Mouse (Mus musculus): ENCODE measurements around the gene Peli3. TPM values are rescaled to one million over a fixed set of nuclear protein-coding genes. Genes with fewer than 3 reads are reported as not detected.
A peak's percentile ranks its signal among the peaks of the same experiment; 100 is the strongest.

Gene Peli3
- polyA plus RNA-seq, 1 experiment from 2014 or later, result 13.2 TPM

GRCm38 (mm10) chr19:4943253-4943588 lies 294 bp upstream of the Peli3 start:
- 0 out of 2 replicates have a peak, but pooled peaks cover 3% of the 10 kb centered on the region for H3K27me3 ChIP-seq (replicated peaks)
- H3K9me3 ChIP-seq (replicated peaks), result no peaks in the 10 kb centered on the region
- peak overlapping the region; percentile 89 for H3K9ac ChIP-seq (replicated peaks)
- peak; percentile 68 for ATAC-seq (ENCODE audit: low FRiP score)
- 6% methylated on average over 13 of the region's 13 CpGs for WGBS
- H3K4me1 ChIP-seq, result peaks cover 20% of the 10 kb centered on the region
- peak overlapping the region; percentile 79 for H3K4me3 ChIP-seq (replicated peaks)
- peak overlapping the region; percentile 85 for H3K27ac ChIP-seq (replicated peaks)
- H3K36me3 ChIP-seq, result no peaks in the 10 kb centered on the region
- H3K4me2 ChIP-seq, result peak overlapping the region; percentile 82

- Histone ChIP-seq H3K9ac (replicated peaks) (no peak overlapping the region), H3K36me3 (peaks cover 44% of the 10 kb centered on the region), H3K4me2 (no peak overlapping the region), H3K9me3 (replicated peaks) (no peaks in the 10 kb centered on the region), H3K4me1 (peaks cover 14% of the 10 kb centered on the region), H3K27me3 (replicated peaks) (no peaks in the 10 kb centered on the region), H3K4me3 (replicated peaks) (no peak overlapping the region), H3K27ac (replicated peaks) (no peak overlapping the region)
- 89% methylated on average over 17 of the region's 17 CpGs for WGBS
- no peak for ATAC-seq (ENCODE audit: low FRiP score)
Observed at GRCm38 (mm10) chr19:4937444-4938310, 5.2 kb downstream of the Peli3 start.

DNA sequence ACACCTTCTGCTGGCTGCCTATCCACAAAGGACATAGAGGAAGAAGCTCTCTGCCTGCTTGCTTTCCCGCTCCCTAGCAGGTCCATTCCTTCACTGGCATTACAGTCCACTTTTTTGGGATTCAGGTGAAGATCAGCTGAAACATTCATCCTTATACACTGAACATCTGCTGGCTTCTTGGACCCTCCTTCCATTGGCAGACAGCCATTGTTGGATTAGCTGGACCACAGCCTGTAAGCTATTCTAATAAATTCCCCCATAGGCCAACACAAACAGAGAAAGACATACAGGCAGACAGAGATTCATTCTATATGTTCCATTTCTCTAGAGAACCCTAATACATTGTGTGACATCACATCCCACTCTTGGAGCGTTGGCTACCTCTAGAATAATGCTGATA lies 6.0 kb downstream of the Peli3 start:
- no peak for ATAC-seq (ENCODE audit: low FRiP score)
- H3K27ac ChIP-seq (replicated peaks), result no peak overlapping the region
- WGBS, result 89% methylated on average over 2 of the region's 2 CpGs
- H3K9me3 ChIP-seq (replicated peaks), result no peaks in the 10 kb centered on the region
- peaks cover 7% of the 10 kb centered on the region for H3K4me1 ChIP-seq
- no peak overlapping the region for H3K9ac ChIP-seq (replicated peaks)
- no peaks in the 10 kb centered on the region for H3K27me3 ChIP-seq (replicated peaks)
- no peak overlapping the region for H3K4me2 ChIP-seq
- H3K36me3 ChIP-seq, result peaks cover 52% of the 10 kb centered on the region
- no peak overlapping the region for H3K4me3 ChIP-seq (replicated peaks)

- peak overlapping the region; percentile 86 for H3K27ac ChIP-seq (replicated peaks)
- H3K27me3 ChIP-seq (replicated peaks), result no peaks in the 10 kb centered on the region
- H3K4me2 ChIP-seq, result peak overlapping the region; percentile 80
- H3K4me1 ChIP-seq, result peaks cover 28% of the 10 kb centered on the region
- H3K4me3 ChIP-seq (replicated peaks), result peak overlapping the region; percentile 77
- no peaks in the 10 kb centered on the region for H3K9me3 ChIP-seq (replicated peaks)
- ATAC-seq (ENCODE audit: low FRiP score), result peak; percentile 7; the same call in 1 of the 2 replicates
- peak overlapping the region; percentile 66 for H3K9ac ChIP-seq (replicated peaks)
- WGBS, result 54% methylated on average over 5 of the region's 5 CpGs
- peaks cover 33% of the 10 kb centered on the region for H3K36me3 ChIP-seq
Observed at GRCm38 (mm10) chr19:4928781-4929180, 14.1 kb downstream of the Peli3 start.

GRCm38 (mm10) chr19:4927904-4928531 lies 14.9 kb downstream of the Peli3 start, which contains the start of gene Dpp3:
Dpp3 (minus strand) TSS chr19:4928287.
- WGBS, result under 1% methylated on average over 32 of the region's 32 CpGs
- peak; percentile 98 for ATAC-seq (ENCODE audit: low FRiP score)

GRCm38 (mm10) chr19:4925121-4925860 lies 17.6 kb downstream of the Peli3 start:
- H3K36me3 ChIP-seq, result peaks cover 44% of the 10 kb centered on the region
- no peak for ATAC-seq (ENCODE audit: low FRiP score)

More at GRCm38 (mm10) chr19:4927904-4928531, 14.9 kb downstream of the Peli3 start, which contains the start of gene Dpp3:
- peak within 1 kb of the TSS; percentile 80 for H3K4me2 ChIP-seq
- peaks cover 28% of the 10 kb centered on the region for H3K4me1 ChIP-seq
- no peaks in the 10 kb centered on the region for H3K9me3 ChIP-seq (replicated peaks)
- peaks cover 34% of the 10 kb centered on the region for H3K36me3 ChIP-seq
- peak within 1 kb of the TSS; percentile 77 for H3K4me3 ChIP-seq (replicated peaks)
- H3K27ac ChIP-seq (replicated peaks), result peak within 1 kb of the TSS; percentile 86
- peak within 1 kb of the TSS; percentile 66 for H3K9ac ChIP-seq (replicated peaks)
- no peaks in the 10 kb centered on the region for H3K27me3 ChIP-seq (replicated peaks)

DNA sequence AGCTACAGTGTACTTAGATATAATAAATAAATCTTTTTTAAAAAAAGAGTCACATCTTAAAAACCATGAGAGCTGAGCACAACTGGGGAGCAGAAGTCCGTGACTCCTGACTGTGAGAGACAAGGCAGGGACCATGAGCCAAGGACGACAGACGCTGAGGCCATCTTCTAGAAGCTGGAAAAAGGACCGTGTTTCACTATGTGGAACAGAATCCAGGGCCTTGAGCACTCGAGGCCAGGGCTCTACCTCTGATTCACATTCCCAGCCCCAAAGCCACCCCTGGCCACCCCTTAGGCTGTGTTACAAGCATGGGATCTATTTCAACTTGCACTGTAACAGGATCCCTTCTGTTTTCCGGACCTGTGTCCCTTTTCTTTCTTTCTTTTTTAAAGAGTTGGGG lies 23.3 kb downstream of the Peli3 start:
- ATAC-seq (ENCODE audit: low FRiP score), result no peak
- H3K27ac ChIP-seq (replicated peaks), result no peak overlapping the region
- no peak overlapping the region for H3K9ac ChIP-seq (replicated peaks)
- H3K27me3 ChIP-seq (replicated peaks), result no peaks in the 10 kb centered on the region
- H3K4me1 ChIP-seq, result no peaks in the 10 kb centered on the region
- 90% methylated on average over 6 of the region's 6 CpGs for WGBS
- peaks cover 93% of the 10 kb centered on the region for H3K36me3 ChIP-seq
- no peak overlapping the region for H3K4me3 ChIP-seq (replicated peaks)
- no peaks in the 10 kb centered on the region for H3K9me3 ChIP-seq (replicated peaks)
- no peak overlapping the region for H3K4me2 ChIP-seq

More at GRCm38 (mm10) chr19:4925121-4925860, 17.6 kb downstream of the Peli3 start:
- Histone ChIP-seq H3K4me2 (no peak overlapping the region), H3K9me3 (replicated peaks) (no peaks in the 10 kb centered on the region), H3K4me3 (replicated peaks) (no peak overlapping the region), H3K4me1 (peaks cover 28% of the 10 kb centered on the region), H3K27me3 (replicated peaks) (no peaks in the 10 kb centered on the region), H3K27ac (replicated peaks) (no peak overlapping the region), H3K9ac (replicated peaks) (no peak overlapping the region)
- 97% methylated on average over 11 of the region's 11 CpGs for WGBS

GRCm38 (mm10) chr19:4916827-4917226 lies 26.1 kb downstream of the Peli3 start:
- H3K4me1 ChIP-seq, result no peaks in the 10 kb centered on the region
- peaks cover 96% of the 10 kb centered on the region for H3K36me3 ChIP-seq
- 91% methylated on average over 10 of the region's 10 CpGs for WGBS
- H3K27ac ChIP-seq (replicated peaks), result no peak overlapping the region
- H3K9ac ChIP-seq (replicated peaks), result no peak overlapping the region
- no peak for ATAC-seq (ENCODE audit: low FRiP score)
- H3K27me3 ChIP-seq (replicated peaks), result no peaks in the 10 kb centered on the region
- H3K4me3 ChIP-seq (replicated peaks), result no peak overlapping the region
- H3K9me3 ChIP-seq (replicated peaks), result no peaks in the 10 kb centered on the region
- H3K4me2 ChIP-seq, result no peak overlapping the region

GRCm38 (mm10) chr19:4915924-4916603 lies 26.9 kb downstream of the Peli3 start:
- Histone ChIP-seq H3K9me3 (replicated peaks) (no peaks in the 10 kb centered on the region), H3K4me1 (no peaks in the 10 kb centered on the region), H3K9ac (replicated peaks) (no peak overlapping the region), H3K4me2 (no peak overlapping the region), H3K27me3 (replicated peaks) (no peaks in the 10 kb centered on the region), H3K4me3 (replicated peaks) (no peak overlapping the region), H3K27ac (replicated peaks) (no peak overlapping the region), H3K36me3 (peaks cover 95% of the 10 kb centered on the region)
- WGBS, result 92% methylated on average over 15 of the region's 15 CpGs
- ATAC-seq (ENCODE audit: low FRiP score), result no peak

GRCm38 (mm10) chr19:4909376-4909775 lies 33.6 kb downstream of the Peli3 start:
- ATAC-seq (ENCODE audit: low FRiP score), result no peak
- Histone ChIP-seq H3K4me3 (replicated peaks) (no peak overlapping the region), H3K36me3 (peaks cover 67% of the 10 kb centered on the region), H3K27ac (replicated peaks) (no peak overlapping the region), H3K9me3 (replicated peaks) (no peaks in the 10 kb centered on the region), H3K4me1 (peaks cover 15% of the 10 kb centered on the region), H3K27me3 (replicated peaks) (no peaks in the 10 kb centered on the region), H3K9ac (replicated peaks) (no peak overlapping the region), H3K4me2 (no peak overlapping the region)
- 93% methylated on average over 7 of the region's 7 CpGs for WGBS

DNA sequence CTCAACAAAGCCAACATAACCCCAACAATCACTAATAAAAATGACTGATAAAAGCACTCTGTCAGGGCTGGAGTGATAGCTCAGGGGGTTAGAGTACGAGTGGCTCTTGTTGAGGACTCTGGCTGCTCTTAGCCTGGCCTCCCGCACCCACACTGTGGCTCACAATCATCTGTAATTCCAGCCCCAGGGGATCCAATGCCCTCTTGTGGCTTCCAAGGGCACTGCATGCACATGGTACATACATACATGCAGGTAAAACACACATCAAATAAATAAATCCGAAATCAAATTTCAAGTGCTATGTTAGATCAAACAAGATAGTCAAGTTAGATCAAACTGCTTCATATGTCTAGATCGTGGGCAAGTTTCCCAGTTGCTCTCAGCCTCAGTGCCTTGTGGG lies 34.8 kb downstream of the Peli3 start:
- H3K36me3 ChIP-seq, result peaks cover 58% of the 10 kb centered on the region
- WGBS, result 84% methylated on average over 4 of the region's 4 CpGs

More for the DNA sequence above, 34.8 kb downstream of the Peli3 start:
- H3K4me2 ChIP-seq, result no peak overlapping the region
- H3K9me3 ChIP-seq (replicated peaks), result no peaks in the 10 kb centered on the region
- no peaks in the 10 kb centered on the region for H3K27me3 ChIP-seq (replicated peaks)
- peaks cover 15% of the 10 kb centered on the region for H3K4me1 ChIP-seq
- H3K9ac ChIP-seq (replicated peaks), result no peak overlapping the region
- H3K4me3 ChIP-seq (replicated peaks), result no peak overlapping the region
- H3K27ac ChIP-seq (replicated peaks), result no peak overlapping the region
- no peak for ATAC-seq (ENCODE audit: low FRiP score)

Measured in neural tube, embryonic 15.5 days (tissue).